Mouse (Mus musculus) ES-Bruce4 (cell line): ENCODE data around the gene Capn12.

Experiments
- CTCF ChIP-seq: IDR thresholded peaks from one replicate; pipeline ENCODE4 v1.8.1; 2011; ENCODE audit warnings: low read depth, low read length
- EP300 ChIP-seq: IDR thresholded peaks from 2 replicates; pipeline ENCODE4 v1.6.1; 2011; ENCODE audit warnings: low read depth, low read length; ENCODE audit not compliant: insufficient read depth

- TF ChIP-seq CTCF: no peak
- no peak for TF ChIP-seq EP300
Measured at GRCm38 (mm10) chr7:28877155-28877554, 4.1 kb upstream of the Capn12 start.
